Mouse (Mus musculus) adrenal gland (tissue): Measurements from ENCODE around the gene Slc35f1.

Experiments
- intact Hi-C: fragments of 180-260 bp; cut with DNase I; formaldehyde crosslinking; loops from one replicate; pipeline ENCODE4 v1.15.1; 2025

Slc35f1 gene

GRCm38 (mm10) chr10:52923143-52923542, 232.8 kb downstream of the Slc35f1 start:
- intact Hi-C loops = no loop called here

GRCm38 (mm10) chr10:52926330-52926729, 236.0 kb downstream of the Slc35f1 start:
- intact Hi-C loops = no loop called here

GRCm38 (mm10) chr10:52932159-52932558, 241.8 kb downstream of the Slc35f1 start:
- intact Hi-C loops = no loop called here

GRCm38 (mm10) chr10:52934615-52935014, 244.3 kb downstream of the Slc35f1 start:
- intact Hi-C loops = no loop called here

GRCm38 (mm10) chr10:52940111-52940830, 249.9 kb downstream of the Slc35f1 start:
- intact Hi-C loops = no loop called here

GRCm38 (mm10) chr10:52940831-52941216, 250.5 kb downstream of the Slc35f1 start:
- intact Hi-C loops = no loop called here

- intact Hi-C loops = no loop called here
Measured at GRCm38 (mm10) chr10:52952581-52952980, 262.2 kb downstream of the Slc35f1 start.

- intact Hi-C loops = no loop called here
Measured at GRCm38 (mm10) chr10:52956728-52957127, 266.4 kb downstream of the Slc35f1 start.

- intact Hi-C loops = no loop called here
Measured at GRCm38 (mm10) chr10:52979251-52979650, 288.9 kb downstream of the Slc35f1 start.

GRCm38 (mm10) chr10:52982836-52983235, 292.5 kb downstream of the Slc35f1 start:
- intact Hi-C loops = no loop called here

GRCm38 (mm10) chr10:52992246-52992645, 301.9 kb downstream of the Slc35f1 start:
- intact Hi-C loops = no loop called here

- intact Hi-C loops = no loop called here
Measured at GRCm38 (mm10) chr10:52996886-52997285, 306.6 kb downstream of the Slc35f1 start.

- intact Hi-C loops = no loop called here
Measured at GRCm38 (mm10) chr10:53001136-53001535, 310.8 kb downstream of the Slc35f1 start.

- intact Hi-C loops = no loop called here
Measured at GRCm38 (mm10) chr10:53006229-53007190, 316.2 kb downstream of the Slc35f1 start.

GRCm38 (mm10) chr10:53013878-53014277, 323.5 kb downstream of the Slc35f1 start:
- intact Hi-C loops = loop anchor here (10.0 kb wide), 1 partner anchor 159 kb away; no protein-coding TSS in a partner anchor

GRCm38 (mm10) chr10:53028454-53028853, 338.1 kb downstream of the Slc35f1 start:
- intact Hi-C loops = no loop called here

GRCm38 (mm10) chr10:53035202-53035601, 344.9 kb downstream of the Slc35f1 start:
- intact Hi-C loops = no loop called here

GRCm38 (mm10) chr10:53045931-53046330, 355.6 kb downstream of the Slc35f1 start:
- intact Hi-C loops = no loop called here

- intact Hi-C loops = no loop called here
Measured at GRCm38 (mm10) chr10:53052521-53052920, 362.2 kb downstream of the Slc35f1 start.

- intact Hi-C loops = no loop called here
Measured at GRCm38 (mm10) chr10:53060745-53061144, 370.4 kb downstream of the Slc35f1 start.

GRCm38 (mm10) chr10:53062741-53063140, 372.4 kb downstream of the Slc35f1 start:
- intact Hi-C loops = no loop called here

- intact Hi-C loops = no loop called here
Measured at GRCm38 (mm10) chr10:53087811-53088210, 397.5 kb downstream of the Slc35f1 start.
